Mouse (Mus musculus): ENCODE results near the gene Slc11a2.

DNA sequence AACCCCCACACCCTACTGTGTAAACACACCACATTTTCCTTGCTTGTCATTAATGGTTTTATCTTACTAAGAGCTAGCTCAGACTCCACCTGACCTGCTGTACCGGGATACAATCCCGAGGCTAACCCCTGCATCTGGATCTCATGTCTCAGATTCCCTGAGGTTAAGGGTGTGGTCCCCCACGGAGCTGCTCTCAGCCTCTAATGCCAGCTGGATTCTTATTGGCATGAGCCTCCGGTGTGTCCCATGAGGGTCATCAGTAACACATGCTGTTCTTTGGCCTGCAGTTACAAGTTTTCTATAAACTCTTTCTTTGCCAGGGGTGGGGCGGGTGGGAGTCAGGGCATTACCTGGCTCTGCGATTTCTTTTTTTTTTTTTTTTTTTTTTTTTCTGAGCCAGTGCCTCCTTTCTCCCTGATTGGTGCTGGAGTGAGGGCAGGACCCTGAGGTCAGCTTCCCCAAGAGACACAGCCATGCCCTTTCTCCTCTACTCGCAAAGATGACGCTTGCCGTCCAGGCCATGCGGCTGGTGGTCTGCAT, 72.1 kb downstream of the Slc11a2 start, which contains the start of the genes Methig1 and Mettl7a2:
- no peak for TF ChIP-seq POLR2A (IDR thresholded peaks at IDR 0.05; ENCODE audit: insufficient read depth, low read depth, low read length)
- no peak for TF ChIP-seq EP300 (IDR thresholded peaks at IDR 0.05; ENCODE audit: insufficient read depth, low read depth, low read length)
- no peak for TF ChIP-seq CTCF (IDR thresholded peaks at IDR 0.05)

Measured in heart, adult 2 months (tissue).